Mouse (Mus musculus): ENCODE data around the gene Chac1. TPM values are rescaled to one million over a fixed set of nuclear protein-coding genes. Genes with fewer than 3 reads are reported as not detected.

Gene Chac1
- polyA plus RNA-seq, 1 experiment: 5.8 TPM

- Histone ChIP-seq H3K27ac (ENCODE audit: insufficient read depth, low read depth, low read length) (no peak overlapping the region), H3K36me3 (ENCODE audit: control insufficient read depth, insufficient read depth, low read length) (no peaks in the 10 kb centered on the region), H3K4me1 (ENCODE audit: control insufficient read depth, insufficient read depth, insufficient read length, low read length) (peaks cover 16% of the 10 kb centered on the region; the same call in 1 of the 2 replicates), H3K4me3 (ENCODE audit: low read depth, low read length) (no peak overlapping the region), H3K27me3 (ENCODE audit: control insufficient read depth, insufficient read depth, low read length) (no peaks in the 10 kb centered on the region)
- TF ChIP-seq CTCF (IDR thresholded peaks at IDR 0.05; ENCODE audit: extremely low read depth, insufficient read length, insufficient replicate concordance, low read depth, low read length) (no peak), POLR2A (IDR thresholded peaks at IDR 0.05; ENCODE audit: low read depth, low read length) (no peak)
- WGBS: 77% methylated on average over 10 of the region's 10 CpGs
These were observed 37.1 kb upstream of the Chac1 start for GRCm38 (mm10) chr2:119313780-119314479.

GRCm38 (mm10) chr2:119314742-119315310 is 36.2 kb upstream of the Chac1 start:
- no peaks in the 10 kb centered on the region for H3K27me3 ChIP-seq (ENCODE audit: control insufficient read depth, insufficient read depth, low read length)
- H3K4me1 ChIP-seq (ENCODE audit: control insufficient read depth, insufficient read depth, insufficient read length, low read length): peaks cover 20% of the 10 kb centered on the region
- TF ChIP-seq POLR2A (IDR thresholded peaks at IDR 0.05; ENCODE audit: low read depth, low read length) (no peak), CTCF (IDR thresholded peaks at IDR 0.05; ENCODE audit: extremely low read depth, insufficient read length, insufficient replicate concordance, low read depth, low read length) (no peak)
- H3K27ac ChIP-seq (ENCODE audit: insufficient read depth, low read depth, low read length): no peak overlapping the region
- WGBS: 91% methylated on average over 12 of the region's 12 CpGs
- no peak overlapping the region for H3K4me3 ChIP-seq (ENCODE audit: low read depth, low read length)
- no peaks in the 10 kb centered on the region for H3K36me3 ChIP-seq (ENCODE audit: control insufficient read depth, insufficient read depth, low read length)

- Histone ChIP-seq H3K4me3 (ENCODE audit: low read depth, low read length) (no peak overlapping the region), H3K4me1 (ENCODE audit: control insufficient read depth, insufficient read depth, insufficient read length, low read length) (peaks cover 35% of the 10 kb centered on the region), H3K27ac (ENCODE audit: insufficient read depth, low read depth, low read length) (peak overlapping the region; percentile 94), H3K27me3 (ENCODE audit: control insufficient read depth, insufficient read depth, low read length) (peaks cover 6% of the 10 kb centered on the region), H3K36me3 (ENCODE audit: control insufficient read depth, insufficient read depth, low read length) (no peaks in the 10 kb centered on the region)
- WGBS: 17% methylated on average over 3 of the region's 3 CpGs
- TF ChIP-seq POLR2A (IDR thresholded peaks at IDR 0.05; ENCODE audit: low read depth, low read length): no peak; the same call in 1 of the 2 replicates
These were observed 32.9 kb upstream of the Chac1 start for GRCm38 (mm10) chr2:119318043-119318710.

- Histone ChIP-seq H3K4me3 (ENCODE audit: low read depth, low read length) (no peak overlapping the region), H3K36me3 (ENCODE audit: control insufficient read depth, insufficient read depth, low read length) (no peaks in the 10 kb centered on the region), H3K27ac (ENCODE audit: insufficient read depth, low read depth, low read length) (no peak overlapping the region), H3K27me3 (ENCODE audit: control insufficient read depth, insufficient read depth, low read length) (peaks cover 6% of the 10 kb centered on the region), H3K4me1 (ENCODE audit: control insufficient read depth, insufficient read depth, insufficient read length, low read length) (peaks cover 45% of the 10 kb centered on the region)
- WGBS: 55% methylated on average over 8 of the region's 8 CpGs
- TF ChIP-seq POLR2A (IDR thresholded peaks at IDR 0.05; ENCODE audit: low read depth, low read length) (no peak), CTCF (IDR thresholded peaks at IDR 0.05; ENCODE audit: extremely low read depth, insufficient read length, insufficient replicate concordance, low read depth, low read length) (no peak)
These were observed 30.5 kb upstream of the Chac1 start for GRCm38 (mm10) chr2:119320571-119320970.

GRCm38 (mm10) chr2:119321771-119322586 is 29.1 kb upstream of the Chac1 start:
- 9% methylated on average over 48 of the region's 48 CpGs for WGBS
- no peaks in the 10 kb centered on the region for H3K36me3 ChIP-seq (ENCODE audit: control insufficient read depth, insufficient read depth, low read length)
- peak overlapping the region; percentile 47 for H3K4me3 ChIP-seq (ENCODE audit: low read depth, low read length)
- peaks cover 45% of the 10 kb centered on the region for H3K4me1 ChIP-seq (ENCODE audit: control insufficient read depth, insufficient read depth, insufficient read length, low read length)
- H3K27ac ChIP-seq (ENCODE audit: insufficient read depth, low read depth, low read length): no peak overlapping the region; the same call in none of the 2 replicates
- TF ChIP-seq CTCF (IDR thresholded peaks at IDR 0.05; ENCODE audit: extremely low read depth, insufficient read length, insufficient replicate concordance, low read depth, low read length) (no peak), POLR2A (IDR thresholded peaks at IDR 0.05; ENCODE audit: low read depth, low read length) (no peak)
- peaks cover 6% of the 10 kb centered on the region for H3K27me3 ChIP-seq (ENCODE audit: control insufficient read depth, insufficient read depth, low read length)

- WGBS: 24% methylated on average over 39 of the region's 39 CpGs
These were observed 28.3 kb upstream of the Chac1 start for GRCm38 (mm10) chr2:119322587-119323300.

More at GRCm38 (mm10) chr2:119322587-119323300, 28.3 kb upstream of the Chac1 start:
- Histone ChIP-seq H3K4me1 (ENCODE audit: control insufficient read depth, insufficient read depth, insufficient read length, low read length) (peaks cover 40% of the 10 kb centered on the region), H3K27ac (ENCODE audit: insufficient read depth, low read depth, low read length) (peak overlapping the region; percentile 18), H3K4me3 (ENCODE audit: low read depth, low read length) (peak overlapping the region; percentile 47), H3K36me3 (ENCODE audit: control insufficient read depth, insufficient read depth, low read length) (no peaks in the 10 kb centered on the region), H3K27me3 (ENCODE audit: control insufficient read depth, insufficient read depth, low read length) (peaks cover 6% of the 10 kb centered on the region)
- TF ChIP-seq CTCF (IDR thresholded peaks at IDR 0.05; ENCODE audit: extremely low read depth, insufficient read length, insufficient replicate concordance, low read depth, low read length) (no peak), POLR2A (IDR thresholded peaks at IDR 0.05; ENCODE audit: low read depth, low read length) (no peak)

All from small intestine, adult 2 months (tissue).